Mouse (Mus musculus): ENCODE measurements around the gene Atxn7l1. TPM values are rescaled to one million over a fixed set of nuclear protein-coding genes. Genes with fewer than 3 reads are reported as not detected.

Atxn7l1 gene
- polyA plus RNA-seq, 1 experiment from 2014 or later = 9.0 TPM

Other genes starting within 250 kb of the Atxn7l1 start
- gene Sypl, start 193.8 kb upstream of the Atxn7l1 start, polyA plus RNA-seq (2015; fragmentation: Nextera tagmentation; extraction: Ambion mirVana) = 42.4 and 54.7 TPM in 2 replicates
- not detected in 2 replicates for gene Cdhr3, start 54.8 kb upstream of the Atxn7l1 start, polyA plus RNA-seq (2015; fragmentation: Nextera tagmentation; extraction: Ambion mirVana)
- gene Efcab10, start 247.2 kb downstream of the Atxn7l1 start, polyA plus RNA-seq (2015; fragmentation: Nextera tagmentation; extraction: Ambion mirVana) = not detected in 2 replicates